Mouse (Mus musculus): ENCODE measurements around the gene Ipcef1. TPM values are rescaled to one million over a fixed set of nuclear protein-coding genes. Genes with fewer than 3 reads are reported as not detected.

Ipcef1 gene
- 10 to 100 TPM; 23.5 to 25.2 TPM for total RNA-seq (2021)
- long read RNA-seq, experiment 1, partial matches to known transcripts = 0 of 4 reads
- long read RNA-seq, experiment 1, other reads (novel, unspliced or antisense) = 4 of 4 reads
- long read RNA-seq, experiment 2, full-length matches to known transcripts = 2 of 4 reads
- long read RNA-seq, experiment 2, partial matches to known transcripts = 0 of 4 reads
- long read RNA-seq, experiment 2, other reads (novel, unspliced or antisense) = 2 of 4 reads

- H3K27ac ChIP-seq = 0 out of 2 replicates have a peak within 1 kb of the TSS, but pooled peaks have one; percentile 3
Measured at GRCm38 (mm10) chr10:7052315-7053017, at the start of gene Ipcef1. Gene Ipcef1, minus strand, starts transcription at chr10:7052478.

GRCm38 (mm10) chr10:7077971-7078370 is 25.7 kb upstream of the Ipcef1 start:
- no peak for TF ChIP-seq CTCF (conservative IDR thresholded peaks at IDR 0.05)
- H3K4me3 ChIP-seq = no peak overlapping the region
- no peak for DNase-seq (ENCODE audit: low spot score in 2 of 2)
- no peak overlapping the region for H3K27ac ChIP-seq

More at GRCm38 (mm10) chr10:7052315-7053017, at the start of gene Ipcef1:
- TF ChIP-seq CTCF (conservative IDR thresholded peaks at IDR 0.05) = no peak
- no peak for DNase-seq (ENCODE audit: low spot score in 2 of 2)
- H3K4me3 ChIP-seq = no peak within 1 kb of the TSS; the same call in 1 of the 2 replicates

- DNase-seq (ENCODE audit: low spot score in 2 of 2) = peak in 1 of 2 experiments; percentile 18
- Histone ChIP-seq H3K4me3 (no peak overlapping the region), H3K27ac (peak overlapping the region; percentile 28; the same call in 1 of the 2 replicates)
- TF ChIP-seq CTCF (conservative IDR thresholded peaks at IDR 0.05) = no peak
Measured at GRCm38 (mm10) chr10:7077389-7077808, 25.1 kb upstream of the Ipcef1 start.

- TF ChIP-seq CTCF (conservative IDR thresholded peaks at IDR 0.05) = no peak
- no peak for DNase-seq (ENCODE audit: low spot score in 2 of 2)
- no peak overlapping the region for H3K4me3 ChIP-seq
- 0 out of 2 replicates have a peak overlapping the region, but pooled peaks have one; percentile 7 for H3K27ac ChIP-seq
Measured at GRCm38 (mm10) chr10:7076662-7077211, 24.5 kb upstream of the Ipcef1 start.

GRCm38 (mm10) chr10:7076201-7076600 is 23.9 kb upstream of the Ipcef1 start:
- Histone ChIP-seq H3K4me3 (no peak overlapping the region), H3K27ac (no peak overlapping the region)
- peak; percentile 99 for TF ChIP-seq CTCF (conservative IDR thresholded peaks at IDR 0.05)
- DNase-seq (ENCODE audit: low spot score in 2 of 2) = peak; percentile 77 to 82

- DNase-seq (ENCODE audit: low spot score in 2 of 2) = no peak
- no peak overlapping the region for H3K4me3 ChIP-seq
- no peak for TF ChIP-seq CTCF (conservative IDR thresholded peaks at IDR 0.05)
- H3K27ac ChIP-seq = no peak overlapping the region
Measured at GRCm38 (mm10) chr10:7075661-7076060, 23.4 kb upstream of the Ipcef1 start.

- no peak for TF ChIP-seq CTCF (conservative IDR thresholded peaks at IDR 0.05)
- no peak overlapping the region for H3K4me3 ChIP-seq
- no peak overlapping the region for H3K27ac ChIP-seq
- no peak for DNase-seq (ENCODE audit: low spot score in 2 of 2)
Measured at GRCm38 (mm10) chr10:7074231-7074630, 22.0 kb upstream of the Ipcef1 start.

- no peak for DNase-seq (ENCODE audit: low spot score in 2 of 2)
- no peak overlapping the region for H3K4me3 ChIP-seq
- no peak overlapping the region for H3K27ac ChIP-seq
- TF ChIP-seq CTCF (conservative IDR thresholded peaks at IDR 0.05) = no peak
Measured at GRCm38 (mm10) chr10:7070924-7071323, 18.6 kb upstream of the Ipcef1 start.

- no peak overlapping the region for H3K4me3 ChIP-seq
- DNase-seq (ENCODE audit: low spot score in 2 of 2) = no peak
- H3K27ac ChIP-seq = no peak overlapping the region
- no peak for TF ChIP-seq CTCF (conservative IDR thresholded peaks at IDR 0.05)
Measured at GRCm38 (mm10) chr10:7070100-7070835, 18.0 kb upstream of the Ipcef1 start.

- Histone ChIP-seq H3K27ac (no peak overlapping the region), H3K4me3 (no peak overlapping the region)
- DNase-seq (ENCODE audit: low spot score in 2 of 2) = no peak
- no peak for TF ChIP-seq CTCF (conservative IDR thresholded peaks at IDR 0.05)
Measured at GRCm38 (mm10) chr10:7069090-7069489, 16.8 kb upstream of the Ipcef1 start.

- Histone ChIP-seq H3K27ac (no peak overlapping the region), H3K4me3 (no peak overlapping the region)
- TF ChIP-seq CTCF (conservative IDR thresholded peaks at IDR 0.05) = peak; percentile 64
- DNase-seq (ENCODE audit: low spot score in 2 of 2) = no peak
Measured at GRCm38 (mm10) chr10:7068608-7069007, 16.3 kb upstream of the Ipcef1 start.

- Histone ChIP-seq H3K27ac (no peak overlapping the region), H3K4me3 (no peak overlapping the region)
- no peak for DNase-seq (ENCODE audit: low spot score in 2 of 2)
- TF ChIP-seq CTCF (conservative IDR thresholded peaks at IDR 0.05) = no peak
Measured at GRCm38 (mm10) chr10:7063752-7064457, 11.6 kb upstream of the Ipcef1 start.

Measured in layer of hippocampus, adult 2 months (tissue).